Mouse (Mus musculus) embryo, embryonic 11.5 days (tissue): ENCODE measurements at regions not wholly inside any gene's neighbourhood (a gene's known extent, or its start where the extent isn't known, plus 50 kb on each side); places are given as distances from the start of the nearest gene placed in this dataset.
A peak's percentile ranks its signal among the peaks of the same experiment; 100 is the strongest.
"Not testable (repeated sequence)": the region's sequence is repeated elsewhere in the genome, so short reads cannot be mapped to it uniquely, and the experiment has no call there.

ENCODE experiments used
- DNase-seq: peaks from one replicate; pipeline ENCODE4 v3.0.0-alpha.2; 2012; ENCODE audit warnings: low read depth, low spot score

DNA sequence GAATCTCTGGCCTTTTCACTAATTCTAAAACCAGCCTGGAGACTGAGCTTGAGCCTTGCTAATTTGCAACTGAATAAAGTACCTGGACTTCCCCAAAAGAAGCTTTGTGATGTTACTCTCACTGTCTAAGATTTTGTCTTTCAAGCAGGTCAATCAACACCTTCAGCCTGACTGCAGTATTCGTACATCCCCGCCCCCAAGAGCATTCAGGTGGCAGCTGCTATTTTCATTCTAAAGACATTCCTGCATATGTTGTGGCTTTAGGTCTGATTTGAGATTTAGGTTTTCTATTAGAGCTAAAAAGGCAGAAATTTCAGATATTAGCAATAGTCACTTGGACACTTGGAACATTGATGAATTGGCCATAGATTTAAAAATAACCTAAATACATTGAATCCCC, 1385.4 kb upstream of the 1700008P02Rik start:
- DNase-seq: not testable (repeated sequence)

DNA sequence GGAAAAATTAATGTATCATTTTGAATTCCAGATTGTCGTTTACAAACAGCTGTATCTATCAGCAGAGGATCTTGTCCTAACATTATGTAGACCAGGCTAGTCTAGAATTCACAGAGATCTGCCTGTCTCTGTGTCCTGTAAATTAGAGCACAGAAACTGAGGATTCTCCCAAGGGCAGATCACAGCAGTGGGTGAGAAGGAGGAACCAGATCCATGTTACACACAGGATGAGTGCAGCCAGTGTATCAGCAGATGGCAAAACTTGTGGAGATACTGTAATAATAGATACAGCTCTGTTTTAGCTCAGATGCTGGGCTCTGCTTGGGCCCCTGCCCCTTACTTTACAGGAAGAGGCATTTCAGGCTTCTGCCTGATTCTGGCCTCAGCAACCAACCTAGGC, 1384.0 kb upstream of the 1700008P02Rik start:
- no peak for DNase-seq

DNA sequence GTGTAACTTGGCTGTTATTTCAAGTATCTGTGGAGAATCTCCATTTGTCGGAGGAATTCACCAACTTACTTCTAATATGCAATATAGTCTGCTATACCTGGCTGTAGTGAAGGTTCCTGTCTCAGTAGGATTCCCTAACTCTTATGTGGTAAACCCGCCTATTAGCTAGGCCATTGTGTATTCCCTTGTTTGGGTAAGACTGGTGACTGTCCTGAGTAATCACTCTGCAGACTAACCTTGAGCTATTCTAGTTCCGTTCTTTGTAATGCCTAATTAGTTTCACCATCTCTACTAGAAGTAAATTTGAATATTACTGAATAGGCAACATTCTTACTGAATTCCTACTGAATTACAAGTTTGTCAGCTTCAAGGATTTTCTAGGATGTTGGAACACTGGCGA, 1380.8 kb upstream of the 1700008P02Rik start:
- no peak for DNase-seq

DNA sequence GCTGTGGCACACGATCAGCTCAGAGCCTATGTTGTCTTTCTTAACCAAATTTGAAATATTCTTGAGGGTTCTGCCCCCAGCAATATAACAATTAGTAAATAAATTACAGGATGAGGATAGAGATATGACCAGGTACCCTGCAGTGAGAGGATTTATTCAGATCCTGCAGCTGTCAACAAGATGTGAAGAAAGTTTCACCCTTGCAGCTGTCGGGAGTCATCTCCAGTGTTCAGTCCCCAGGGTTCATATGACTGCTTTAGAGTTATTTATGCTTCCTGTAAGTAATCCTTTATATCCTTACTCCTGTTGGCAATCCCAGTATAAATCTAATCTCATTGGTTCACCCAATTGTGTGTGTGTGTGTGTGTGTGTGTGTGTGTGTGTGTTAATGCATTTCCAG, 1372.1 kb upstream of the 1700008P02Rik start:
- DNase-seq: no peak

DNA sequence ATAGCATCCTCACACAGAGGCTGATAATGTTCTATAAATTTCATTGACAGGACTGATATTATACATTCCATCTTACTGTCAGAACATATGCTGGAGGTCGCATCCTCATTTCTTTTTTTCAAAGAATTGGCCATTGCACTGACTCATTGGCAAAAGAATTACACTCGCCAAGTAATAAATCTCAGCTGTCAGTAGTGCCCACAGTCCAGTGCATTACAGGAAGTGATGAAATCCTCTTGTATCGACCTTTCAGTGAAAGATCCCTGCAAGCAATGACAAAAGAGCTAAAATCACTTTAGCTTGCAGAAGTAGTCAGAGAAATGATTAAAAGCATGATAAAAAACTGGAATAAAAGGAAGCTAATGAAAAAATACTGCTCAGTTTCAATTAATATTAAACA, 1353.0 kb upstream of the 1700008P02Rik start:
- no peak for DNase-seq

DNA sequence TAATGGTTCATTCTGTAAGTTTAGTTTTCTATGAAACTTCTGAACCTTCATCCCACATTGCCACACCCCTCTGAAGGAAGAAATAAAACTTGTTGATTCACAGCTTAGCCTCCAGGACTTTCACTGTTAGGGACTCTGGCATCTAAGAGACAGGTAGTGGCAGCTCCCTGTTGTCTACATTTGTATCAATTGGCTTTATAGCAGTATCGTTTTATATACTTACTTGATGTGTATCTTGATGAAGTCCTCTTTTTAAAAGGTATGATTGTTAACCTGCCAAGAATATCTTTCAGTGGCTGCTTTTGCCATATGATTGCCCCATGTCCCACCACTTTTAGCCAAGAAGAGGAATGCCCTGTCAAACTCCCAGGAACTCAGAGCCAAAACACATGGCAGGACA, 1333.7 kb upstream of the 1700008P02Rik start:
- DNase-seq: no peak

DNA sequence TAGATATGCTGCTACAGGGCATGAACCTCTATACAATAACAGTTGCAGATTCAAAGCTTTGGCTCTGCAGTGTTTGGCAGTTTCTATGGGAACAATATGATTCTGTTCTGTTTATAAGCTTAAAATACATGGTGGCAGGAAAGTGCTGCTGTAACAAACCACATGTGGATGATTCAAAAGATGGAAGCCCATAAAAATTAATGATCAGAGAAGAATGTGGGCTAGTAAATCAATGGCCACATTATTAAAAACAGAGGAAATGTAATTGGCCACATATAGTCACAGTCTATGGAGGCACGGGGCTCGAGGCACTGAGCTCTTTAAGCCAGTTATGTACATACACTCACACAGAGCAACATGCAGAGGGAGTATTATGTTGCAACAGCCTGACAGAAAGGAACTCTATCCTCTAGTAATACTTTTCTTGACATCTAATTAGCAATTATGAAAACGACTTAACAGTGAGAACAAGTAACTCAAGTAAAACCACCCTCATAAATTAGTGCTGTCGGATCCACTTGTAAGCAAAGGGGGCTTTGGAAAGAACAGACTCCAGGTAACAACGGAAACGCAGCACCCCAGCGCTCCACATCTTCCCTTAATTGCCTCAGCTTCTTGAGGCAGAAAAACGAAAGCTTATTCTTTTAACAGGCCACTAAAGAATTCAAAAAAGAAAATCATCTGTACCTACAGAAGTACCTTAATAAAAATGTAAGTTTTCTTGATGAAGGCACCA, 1323.6 kb upstream of the 1700008P02Rik start:
- peak; percentile 17 for DNase-seq
